Mouse (Mus musculus) testis, postnatal 10 days (tissue): Measurements from ENCODE around the gene Nfia.

Experiments
- DNase-seq: peaks from one replicate; pipeline ENCODE4 v3.0.0; 2021; ENCODE audit warnings: low spot score

Gene Nfia

DNA sequence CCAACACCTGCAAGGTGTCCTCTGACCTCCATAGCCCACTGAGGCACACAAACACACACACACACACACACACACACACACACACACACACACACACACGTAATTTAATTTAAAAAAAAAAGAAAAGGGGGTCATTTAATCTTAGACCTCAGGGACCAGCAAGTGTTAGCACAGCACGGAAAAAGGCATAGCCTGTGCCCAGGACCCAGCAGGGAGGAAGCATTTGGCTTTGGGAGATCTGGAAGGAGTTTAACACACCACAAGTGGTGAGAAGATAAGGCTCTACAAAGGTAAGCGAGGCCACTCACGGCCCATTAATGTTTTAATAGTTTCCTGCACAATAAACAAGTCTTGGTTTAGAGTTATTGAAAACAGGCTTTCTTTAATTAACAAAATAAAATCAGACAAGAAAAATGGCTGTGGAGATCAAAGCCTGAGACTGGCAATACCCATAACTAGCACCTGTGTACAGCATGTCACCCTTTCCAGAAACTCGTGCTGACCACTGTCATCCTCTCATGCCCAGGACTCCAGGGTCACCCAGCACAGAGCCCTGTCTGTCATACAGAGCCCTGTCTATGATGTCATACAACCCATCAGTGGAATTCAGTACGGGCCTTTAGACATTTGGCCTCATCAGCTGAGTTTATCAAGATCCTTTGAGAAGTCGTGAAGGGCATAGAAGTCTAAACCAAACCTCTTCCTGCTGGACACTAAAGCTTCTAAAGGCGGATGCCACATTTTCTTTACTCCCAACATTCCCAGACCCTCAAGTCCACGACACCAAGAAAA, 332.6 kb downstream of the Nfia start:
- no peak for DNase-seq

GRCm38 (mm10) chr4:98105971-98106370, 333.4 kb downstream of the Nfia start:
- no peak for DNase-seq

DNA sequence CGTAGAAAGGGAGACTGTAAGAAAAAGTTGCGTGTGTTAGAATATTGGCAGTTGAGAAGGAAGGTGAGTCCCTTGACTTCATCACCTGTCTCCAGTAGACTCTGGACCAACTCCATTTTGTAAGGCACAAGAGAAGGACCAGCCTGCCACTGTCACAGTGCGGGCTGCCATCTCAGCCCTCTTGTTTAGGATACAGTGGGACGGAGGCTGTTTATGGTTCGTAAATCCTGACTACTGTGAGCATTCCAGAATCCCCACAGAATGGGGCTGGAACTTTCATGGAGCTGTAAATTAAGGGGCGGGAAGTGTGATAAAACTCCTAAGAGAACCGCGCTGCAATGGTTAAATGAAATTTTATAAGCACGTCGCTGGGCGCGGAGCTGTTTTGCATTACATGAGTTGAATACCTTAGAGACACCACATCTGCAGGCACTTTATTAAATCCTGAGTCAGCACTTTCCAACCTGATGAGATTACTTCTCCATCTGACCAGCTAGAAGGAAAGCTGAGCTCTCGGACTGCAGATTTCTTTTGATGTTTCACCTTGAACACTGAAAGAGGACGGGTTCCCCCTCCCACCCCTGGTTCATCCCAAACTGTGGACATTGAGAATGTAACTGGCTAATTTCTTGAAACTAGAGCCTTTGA, 334.0 kb downstream of the Nfia start:
- no peak for DNase-seq

- DNase-seq, result no peak
Measured at GRCm38 (mm10) chr4:98107093-98107453, 334.5 kb downstream of the Nfia start.

DNA sequence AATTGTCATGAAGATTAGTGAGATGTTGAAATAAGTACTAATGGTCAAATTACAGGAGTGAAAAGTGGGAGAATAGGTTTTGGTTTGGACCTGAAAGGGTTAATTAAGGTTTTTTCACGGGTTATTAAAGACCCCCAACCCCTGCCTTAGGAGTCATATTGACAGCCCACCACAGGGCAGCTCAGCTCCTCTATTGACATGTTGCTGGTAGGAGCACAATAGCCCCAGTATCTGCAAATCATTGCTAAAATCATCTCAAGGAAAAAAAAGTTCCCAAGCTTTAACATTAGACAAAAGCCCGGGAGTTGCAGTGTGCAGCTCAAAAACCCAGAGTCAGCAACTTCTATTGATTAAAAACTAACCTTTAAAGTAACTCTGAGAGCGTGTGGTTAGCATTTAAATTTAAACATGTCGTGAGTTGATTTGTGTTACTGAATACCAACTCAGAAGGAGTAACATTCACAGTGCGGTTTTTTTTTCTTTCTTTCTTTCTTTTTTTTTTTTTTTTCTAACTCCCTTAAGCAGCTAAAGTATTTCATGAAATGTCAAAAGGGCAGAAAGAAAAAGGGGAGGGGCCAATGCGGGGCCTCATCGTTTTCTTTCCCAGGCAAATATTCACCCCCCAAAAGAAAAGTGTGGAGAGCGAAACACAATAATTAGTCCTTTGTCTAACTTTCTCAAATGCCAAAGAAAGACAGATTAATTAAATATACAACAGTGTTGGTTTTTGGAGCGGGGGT, 335.6 kb downstream of the Nfia start:
- DNase-seq, result no peak

DNA sequence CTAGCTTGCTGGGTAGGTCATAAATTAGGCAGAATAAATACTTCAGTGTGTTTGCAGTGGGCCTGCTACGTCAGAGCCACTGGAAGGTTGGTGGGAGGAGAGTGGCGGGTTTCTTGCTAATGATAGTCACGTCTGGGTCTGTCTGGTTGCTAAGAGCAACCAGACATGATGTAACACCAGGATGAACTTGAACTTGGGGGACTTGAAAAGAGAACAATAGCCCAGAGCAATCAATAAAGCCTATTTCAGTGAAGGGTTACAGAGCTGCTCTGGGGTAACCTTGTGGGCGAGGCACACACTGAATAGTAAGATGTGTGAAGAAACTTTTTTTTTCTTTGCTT, 336.1 kb downstream of the Nfia start:
- no peak for DNase-seq

GRCm38 (mm10) chr4:98109064-98109463, 336.5 kb downstream of the Nfia start:
- peak; percentile 74 for DNase-seq

GRCm38 (mm10) chr4:98109911-98110310, 337.4 kb downstream of the Nfia start:
- no peak for DNase-seq

- no peak for DNase-seq
Measured at GRCm38 (mm10) chr4:98113289-98114024, 340.9 kb downstream of the Nfia start.

- DNase-seq, result no peak
Measured at GRCm38 (mm10) chr4:98114966-98115365, 342.4 kb downstream of the Nfia start.

DNA sequence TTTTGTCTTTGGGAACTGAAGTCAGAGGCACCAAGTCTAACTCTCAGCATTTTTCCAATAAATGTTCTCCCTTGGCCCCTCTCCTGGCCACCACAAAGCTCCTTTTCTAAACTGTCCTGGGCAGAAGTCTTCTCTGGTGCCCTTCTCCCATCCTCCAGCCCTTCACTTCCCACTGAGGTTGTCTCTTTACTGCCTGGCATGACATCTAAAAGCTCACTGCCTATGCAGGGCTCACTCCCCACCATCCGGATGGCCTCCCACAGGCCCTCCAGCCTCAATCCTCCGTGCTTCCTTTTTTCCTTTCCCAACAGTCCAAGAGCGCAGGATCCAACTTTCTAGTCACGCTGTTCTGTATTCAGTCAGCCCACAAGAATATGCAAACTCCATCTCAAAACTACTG, 342.9 kb downstream of the Nfia start:
- DNase-seq, result no peak

DNA sequence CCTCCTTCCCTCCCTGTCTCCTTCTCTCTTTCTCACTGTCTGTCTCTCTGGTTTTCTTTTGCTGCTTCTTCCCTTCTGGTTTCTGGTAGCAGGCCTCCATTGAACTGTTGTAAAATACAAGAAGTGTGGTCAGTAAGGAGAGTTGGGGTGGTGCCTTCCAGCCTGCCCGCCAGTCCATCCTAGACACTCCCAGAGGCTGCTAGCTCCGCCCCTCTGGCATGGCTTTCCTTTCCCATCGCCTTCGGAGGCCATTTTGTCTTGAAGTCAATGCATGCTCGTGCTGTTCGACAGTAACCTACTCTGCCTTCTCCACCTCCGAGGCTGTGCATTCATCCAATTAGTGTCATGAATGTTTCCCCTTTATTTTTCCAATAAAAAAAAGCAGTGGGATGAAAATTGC, 343.5 kb downstream of the Nfia start:
- no peak for DNase-seq

DNA sequence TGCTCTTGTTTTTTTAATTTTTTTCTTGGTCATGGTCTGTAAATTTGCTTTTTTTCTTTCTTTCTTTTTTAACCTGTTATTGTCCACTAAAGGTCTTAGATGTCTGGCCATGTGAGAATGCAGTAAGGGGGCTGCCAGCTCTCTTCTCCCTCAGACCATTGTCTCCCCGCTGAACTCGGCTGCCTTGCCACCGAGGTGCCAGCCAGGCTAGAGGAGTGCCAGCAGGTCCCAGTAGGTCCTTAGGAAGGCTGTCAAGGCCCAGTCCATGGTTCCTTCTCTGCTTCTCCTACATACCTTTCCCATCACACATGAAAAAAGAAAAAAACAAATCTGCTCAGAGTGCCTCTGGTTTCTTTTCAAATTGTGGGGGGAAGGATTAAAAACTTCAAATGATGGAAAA, 345.6 kb downstream of the Nfia start:
- no peak for DNase-seq

- DNase-seq, result no peak
Measured at GRCm38 (mm10) chr4:98118761-98119675, 346.5 kb downstream of the Nfia start.

DNA sequence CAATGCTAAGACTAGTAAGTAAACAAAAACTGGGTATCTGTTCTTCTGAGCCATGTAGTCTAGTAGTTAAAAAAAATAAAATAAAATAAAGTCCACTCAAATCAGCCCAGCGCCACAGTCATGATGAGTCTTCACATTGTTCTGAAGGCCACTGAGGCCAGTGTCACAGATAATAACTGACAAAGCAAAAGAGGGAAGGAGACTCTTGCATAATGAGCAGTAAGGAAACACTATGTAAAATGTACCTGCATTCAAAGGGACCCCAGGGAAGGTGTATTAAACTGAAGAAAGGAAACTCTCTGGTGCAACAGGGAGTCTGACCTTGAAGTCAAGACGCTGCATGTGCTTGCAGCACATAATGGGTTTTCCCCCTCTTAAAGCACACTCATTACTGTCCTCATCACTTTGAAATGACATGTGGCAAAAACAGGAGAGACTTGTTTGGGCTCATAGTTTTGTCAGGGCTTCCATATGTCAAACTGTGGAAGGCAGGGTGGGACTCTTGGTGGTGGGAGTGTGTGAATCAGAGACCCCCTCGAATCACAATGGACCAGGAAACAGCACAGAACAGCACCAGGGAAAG, 347.5 kb downstream of the Nfia start:
- DNase-seq, result no peak

- DNase-seq, result no peak
Measured at GRCm38 (mm10) chr4:98120706-98121340, 348.3 kb downstream of the Nfia start.

- DNase-seq, result no peak
Measured at GRCm38 (mm10) chr4:98126003-98126677, 353.6 kb downstream of the Nfia start.

DNA sequence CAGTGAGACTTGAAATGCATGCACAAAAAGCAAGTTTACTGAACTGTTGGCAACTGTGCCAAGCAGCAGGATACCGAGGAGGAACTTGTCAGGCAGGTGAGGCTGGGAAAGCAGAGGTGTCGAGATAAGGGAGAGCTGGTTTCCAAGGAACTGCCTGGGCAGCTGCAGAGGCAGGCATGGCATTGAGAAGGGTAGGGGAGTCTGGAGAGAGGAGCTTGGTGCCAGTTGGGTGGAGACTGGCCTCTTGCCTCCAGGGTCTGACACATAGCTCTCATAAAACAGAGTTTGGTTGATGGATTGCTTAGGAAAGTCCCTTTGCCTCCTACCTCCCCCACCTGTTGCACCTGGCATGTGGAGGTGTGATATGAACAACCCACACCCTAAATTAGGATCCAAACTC, 358.3 kb downstream of the Nfia start:
- no peak for DNase-seq

GRCm38 (mm10) chr4:98134027-98134426, 361.5 kb downstream of the Nfia start:
- DNase-seq, result no peak

DNA sequence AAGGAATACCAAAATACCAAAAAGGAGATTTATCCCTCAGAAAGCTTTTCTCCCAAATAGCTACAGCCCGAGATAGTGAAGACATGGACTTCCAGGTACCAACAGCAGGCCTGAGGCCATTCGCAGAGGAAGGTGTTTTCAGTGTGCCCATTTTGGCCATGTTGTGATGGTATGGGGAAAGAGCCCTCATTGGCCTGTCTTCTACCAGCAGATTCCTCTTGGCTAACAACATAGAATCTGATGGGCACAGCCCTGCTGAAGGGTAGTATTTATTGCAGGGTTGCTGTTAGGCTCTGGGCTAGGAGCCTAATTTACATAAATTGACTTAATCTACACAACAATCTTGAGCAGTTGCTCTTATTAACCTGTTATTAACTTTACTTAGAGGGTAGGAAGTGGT, 363.5 kb downstream of the Nfia start:
- no peak for DNase-seq
